Mouse (Mus musculus): ENCODE data around the gene Lmtk2. TPM values are rescaled to one million over a fixed set of nuclear protein-coding genes. Genes with fewer than 3 reads are reported as not detected.

Lmtk2 gene
- polyA plus RNA-seq, 1 experiment from 2014 or later: 4.8 TPM

DNA sequence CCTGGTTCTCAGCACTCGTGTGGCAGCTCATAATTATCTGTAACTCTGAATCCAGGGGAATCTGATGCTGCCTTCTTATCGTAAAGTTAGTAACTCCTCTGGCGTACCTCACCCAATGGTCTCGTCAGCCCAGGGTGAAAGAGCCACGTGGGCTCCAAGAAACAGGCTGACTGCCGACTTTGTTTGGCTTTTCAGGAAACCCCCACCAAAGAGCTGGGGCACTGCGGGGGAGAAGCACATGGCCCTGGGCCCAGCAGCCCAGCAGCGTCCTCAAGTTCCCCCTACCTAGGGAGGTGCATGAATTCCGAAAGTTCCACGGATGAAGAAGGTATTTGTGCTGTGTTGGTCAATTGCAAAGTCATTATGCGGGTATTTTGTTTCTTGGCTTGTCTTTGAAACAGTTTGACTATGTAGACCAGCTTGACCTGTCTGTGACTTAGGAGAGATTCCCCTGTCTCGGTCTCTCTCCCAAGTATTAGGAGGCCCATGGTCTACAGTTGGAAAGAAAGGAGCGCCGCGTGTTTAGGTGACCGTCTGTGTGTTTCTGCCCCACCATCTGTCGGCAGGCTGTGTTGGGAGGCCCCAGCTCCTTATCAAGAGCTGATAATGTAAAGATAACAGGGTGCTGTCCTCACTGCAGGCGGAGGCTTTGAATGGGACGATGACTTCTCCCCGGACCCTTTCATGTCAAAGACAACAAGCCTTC lies 82.5 kb downstream of the Lmtk2 start:
- no peak overlapping the region for H3K4me2 ChIP-seq (ENCODE audit: low read depth, low read length)
- WGBS: 41% methylated on average over 20 of the region's 20 CpGs

GRCm38 (mm10) chr5:144183248-144183559 lies 83.0 kb downstream of the Lmtk2 start:
- Histone ChIP-seq H3K4me2 (ENCODE audit: low read depth, low read length) (0 out of 2 replicates have a peak overlapping the region, but pooled peaks have one; percentile 13), H3K9me3 (ENCODE audit: control insufficient read depth, low read length) (no peaks in the 10 kb centered on the region), H3K27ac (ENCODE audit: low read length) (no peak overlapping the region), H3K27me3 (replicated peaks; ENCODE audit: control insufficient read depth, insufficient read depth, low read length) (no peaks in the 10 kb centered on the region), H3K4me3 (ENCODE audit: low read length) (no peak overlapping the region), H3K9ac (ENCODE audit: low read depth, low read length) (no peak overlapping the region), H3K4me1 (ENCODE audit: control insufficient read depth, insufficient read depth, low read length) (peaks cover 5% of the 10 kb centered on the region), H3K36me3 (ENCODE audit: control insufficient read depth, insufficient read depth, low read length) (peaks cover 5% of the 10 kb centered on the region; the same call in 1 of the 2 replicates)
- peak; percentile 55 for ATAC-seq
- WGBS: 46% methylated on average over 8 of the region's 8 CpGs

More for the DNA sequence above, 82.5 kb downstream of the Lmtk2 start:
- peaks cover 5% of the 10 kb centered on the region for H3K4me1 ChIP-seq (ENCODE audit: control insufficient read depth, insufficient read depth, low read length)
- peak; percentile 71 for ATAC-seq
- no peaks in the 10 kb centered on the region for H3K27me3 ChIP-seq (replicated peaks; ENCODE audit: control insufficient read depth, insufficient read depth, low read length)
- peaks cover 5% of the 10 kb centered on the region; the same call in 1 of the 2 replicates for H3K36me3 ChIP-seq (ENCODE audit: control insufficient read depth, insufficient read depth, low read length)
- H3K9me3 ChIP-seq (ENCODE audit: control insufficient read depth, low read length): no peaks in the 10 kb centered on the region
- no peak overlapping the region for H3K4me3 ChIP-seq (ENCODE audit: low read length)
- H3K9ac ChIP-seq (ENCODE audit: low read depth, low read length): no peak overlapping the region
- H3K27ac ChIP-seq (ENCODE audit: low read length): no peak overlapping the region

- no peaks in the 10 kb centered on the region for H3K27me3 ChIP-seq (replicated peaks; ENCODE audit: control insufficient read depth, insufficient read depth, low read length)
- no peak overlapping the region for H3K9ac ChIP-seq (ENCODE audit: low read depth, low read length)
- H3K9me3 ChIP-seq (ENCODE audit: control insufficient read depth, low read length): no peaks in the 10 kb centered on the region
- 78% methylated on average over 7 of the region's 7 CpGs for WGBS
- ATAC-seq: peak; percentile 72
- H3K4me3 ChIP-seq (ENCODE audit: low read length): no peak overlapping the region
- peaks cover 5% of the 10 kb centered on the region for H3K4me1 ChIP-seq (ENCODE audit: control insufficient read depth, insufficient read depth, low read length)
- H3K36me3 ChIP-seq (ENCODE audit: control insufficient read depth, insufficient read depth, low read length): peaks cover 5% of the 10 kb centered on the region; the same call in 1 of the 2 replicates
- no peak overlapping the region for H3K4me2 ChIP-seq (ENCODE audit: low read depth, low read length)
- H3K27ac ChIP-seq (ENCODE audit: low read length): no peak overlapping the region
Measured at GRCm38 (mm10) chr5:144183647-144184335, 83.6 kb downstream of the Lmtk2 start.

GRCm38 (mm10) chr5:144184350-144185045 lies 84.3 kb downstream of the Lmtk2 start:
- no peak overlapping the region for H3K27ac ChIP-seq (ENCODE audit: low read length)
- WGBS: 89% methylated on average over 21 of the region's 21 CpGs
- H3K9ac ChIP-seq (ENCODE audit: low read depth, low read length): no peak overlapping the region
- peaks cover 5% of the 10 kb centered on the region; the same call in 1 of the 2 replicates for H3K36me3 ChIP-seq (ENCODE audit: control insufficient read depth, insufficient read depth, low read length)
- H3K4me3 ChIP-seq (ENCODE audit: low read length): peak overlapping the region; percentile 12; the same call in 1 of the 2 replicates
- H3K27me3 ChIP-seq (replicated peaks; ENCODE audit: control insufficient read depth, insufficient read depth, low read length): no peaks in the 10 kb centered on the region
- peak; percentile 71 for ATAC-seq
- no peaks in the 10 kb centered on the region for H3K9me3 ChIP-seq (ENCODE audit: control insufficient read depth, low read length)
- no peak overlapping the region for H3K4me2 ChIP-seq (ENCODE audit: low read depth, low read length)
- H3K4me1 ChIP-seq (ENCODE audit: control insufficient read depth, insufficient read depth, low read length): peaks cover 5% of the 10 kb centered on the region

- ATAC-seq: no peak
- H3K27ac ChIP-seq (ENCODE audit: low read length): no peak overlapping the region
- peaks cover 13% of the 10 kb centered on the region for H3K4me1 ChIP-seq (ENCODE audit: control insufficient read depth, insufficient read depth, low read length)
- H3K9me3 ChIP-seq (ENCODE audit: control insufficient read depth, low read length): no peaks in the 10 kb centered on the region
- no peak overlapping the region for H3K9ac ChIP-seq (ENCODE audit: low read depth, low read length)
- no peak overlapping the region for H3K4me2 ChIP-seq (ENCODE audit: low read depth, low read length)
- H3K27me3 ChIP-seq (replicated peaks; ENCODE audit: control insufficient read depth, insufficient read depth, low read length): no peaks in the 10 kb centered on the region
- 81% methylated on average over 6 of the region's 6 CpGs for WGBS
- peaks cover 5% of the 10 kb centered on the region; the same call in 1 of the 2 replicates for H3K36me3 ChIP-seq (ENCODE audit: control insufficient read depth, insufficient read depth, low read length)
- no peak overlapping the region for H3K4me3 ChIP-seq (ENCODE audit: low read length)
Measured at GRCm38 (mm10) chr5:144188422-144188821, 88.2 kb downstream of the Lmtk2 start.

DNA sequence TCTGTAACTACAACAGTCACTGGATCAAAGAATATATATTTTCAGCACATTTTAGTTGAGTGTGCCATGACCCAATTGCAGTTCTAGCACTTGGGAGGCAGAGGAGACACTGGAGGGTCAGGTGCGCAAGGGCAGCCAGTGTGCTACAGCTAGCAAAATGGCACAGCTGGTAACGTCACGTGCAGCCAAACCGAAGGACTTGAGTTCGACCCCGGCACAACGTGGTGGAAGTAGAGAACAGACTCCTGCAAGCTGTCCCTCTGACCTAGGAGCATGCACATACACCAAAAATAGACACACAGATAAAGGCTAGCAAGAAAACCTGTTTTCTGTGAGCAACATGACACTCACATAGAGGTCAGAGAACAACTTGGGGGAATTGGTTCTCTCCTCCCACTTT lies 89.1 kb downstream of the Lmtk2 start:
- Histone ChIP-seq H3K4me3 (ENCODE audit: low read length) (no peak overlapping the region), H3K36me3 (ENCODE audit: control insufficient read depth, insufficient read depth, low read length) (peaks cover 5% of the 10 kb centered on the region; the same call in 1 of the 2 replicates), H3K9me3 (ENCODE audit: control insufficient read depth, low read length) (no peaks in the 10 kb centered on the region), H3K27me3 (replicated peaks; ENCODE audit: control insufficient read depth, insufficient read depth, low read length) (no peaks in the 10 kb centered on the region), H3K4me1 (ENCODE audit: control insufficient read depth, insufficient read depth, low read length) (peaks cover 10% of the 10 kb centered on the region), H3K9ac (ENCODE audit: low read depth, low read length) (no peak overlapping the region), H3K27ac (ENCODE audit: low read length) (peak overlapping the region; percentile 15; the same call in 1 of the 2 replicates), H3K4me2 (ENCODE audit: low read depth, low read length) (no peak overlapping the region)
- 69% methylated on average over 7 of the region's 7 CpGs for WGBS
- peak; percentile 10; the same call in 1 of the 2 replicates for ATAC-seq

GRCm38 (mm10) chr5:144189950-144190583 lies 89.8 kb downstream of the Lmtk2 start, which contains the start of gene Bhlha15:
TSS of gene Bhlha15 (plus strand) at chr5:144190286.
- Histone ChIP-seq H3K27ac (ENCODE audit: low read length) (peak within 1 kb of the TSS; percentile 15; the same call in 1 of the 2 replicates), H3K9ac (ENCODE audit: low read depth, low read length) (peak within 1 kb of the TSS; percentile 44; the same call in 1 of the 2 replicates), H3K36me3 (ENCODE audit: control insufficient read depth, insufficient read depth, low read length) (0 out of 2 replicates have a peak, but pooled peaks cover 3% of the 10 kb centered on the region), H3K9me3 (ENCODE audit: control insufficient read depth, low read length) (no peaks in the 10 kb centered on the region), H3K27me3 (replicated peaks; ENCODE audit: control insufficient read depth, insufficient read depth, low read length) (no peaks in the 10 kb centered on the region), H3K4me3 (ENCODE audit: low read length) (peak within 1 kb of the TSS; percentile 37), H3K4me2 (ENCODE audit: low read depth, low read length) (peak within 1 kb of the TSS; percentile 68), H3K4me1 (ENCODE audit: control insufficient read depth, insufficient read depth, low read length) (peaks cover 10% of the 10 kb centered on the region)
- WGBS: 3% methylated on average over 24 of the region's 26 CpGs
- peak; percentile 84 for ATAC-seq

DNA sequence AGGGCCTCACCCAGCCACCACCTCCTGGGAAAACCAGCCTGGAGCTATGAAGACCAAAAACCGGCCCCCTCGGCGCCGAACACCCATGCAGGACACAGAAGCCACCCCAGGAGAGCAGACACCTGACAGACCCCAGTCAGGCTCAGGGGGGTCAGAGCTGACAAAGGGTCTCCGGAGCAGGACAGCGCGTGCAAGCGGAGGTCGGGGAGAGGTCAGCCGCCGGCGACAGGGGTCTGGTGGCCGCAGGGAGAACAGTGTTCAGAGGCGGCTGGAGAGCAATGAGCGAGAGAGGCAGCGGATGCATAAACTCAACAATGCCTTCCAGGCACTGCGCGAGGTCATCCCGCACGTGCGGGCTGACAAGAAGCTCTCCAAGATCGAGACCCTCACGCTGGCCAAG lies 90.8 kb downstream of the Lmtk2 start:
- H3K27me3 ChIP-seq (replicated peaks; ENCODE audit: control insufficient read depth, insufficient read depth, low read length): no peaks in the 10 kb centered on the region
- H3K4me3 ChIP-seq (ENCODE audit: low read length): peak overlapping the region; percentile 37
- H3K4me1 ChIP-seq (ENCODE audit: control insufficient read depth, insufficient read depth, low read length): peaks cover 10% of the 10 kb centered on the region
- ATAC-seq: no peak
- no peaks in the 10 kb centered on the region for H3K9me3 ChIP-seq (ENCODE audit: control insufficient read depth, low read length)
- no peak overlapping the region for H3K27ac ChIP-seq (ENCODE audit: low read length)
- 0 out of 2 replicates have a peak overlapping the region, but pooled peaks have one; percentile 16 for H3K9ac ChIP-seq (ENCODE audit: low read depth, low read length)
- WGBS: 50% methylated on average over 23 of the region's 23 CpGs
- H3K4me2 ChIP-seq (ENCODE audit: low read depth, low read length): no peak overlapping the region
- H3K36me3 ChIP-seq (ENCODE audit: control insufficient read depth, insufficient read depth, low read length): no peaks in the 10 kb centered on the region
